Mouse (Mus musculus): Measurements from ENCODE around the gene Rnase4.

Rnase4 gene

DNA sequence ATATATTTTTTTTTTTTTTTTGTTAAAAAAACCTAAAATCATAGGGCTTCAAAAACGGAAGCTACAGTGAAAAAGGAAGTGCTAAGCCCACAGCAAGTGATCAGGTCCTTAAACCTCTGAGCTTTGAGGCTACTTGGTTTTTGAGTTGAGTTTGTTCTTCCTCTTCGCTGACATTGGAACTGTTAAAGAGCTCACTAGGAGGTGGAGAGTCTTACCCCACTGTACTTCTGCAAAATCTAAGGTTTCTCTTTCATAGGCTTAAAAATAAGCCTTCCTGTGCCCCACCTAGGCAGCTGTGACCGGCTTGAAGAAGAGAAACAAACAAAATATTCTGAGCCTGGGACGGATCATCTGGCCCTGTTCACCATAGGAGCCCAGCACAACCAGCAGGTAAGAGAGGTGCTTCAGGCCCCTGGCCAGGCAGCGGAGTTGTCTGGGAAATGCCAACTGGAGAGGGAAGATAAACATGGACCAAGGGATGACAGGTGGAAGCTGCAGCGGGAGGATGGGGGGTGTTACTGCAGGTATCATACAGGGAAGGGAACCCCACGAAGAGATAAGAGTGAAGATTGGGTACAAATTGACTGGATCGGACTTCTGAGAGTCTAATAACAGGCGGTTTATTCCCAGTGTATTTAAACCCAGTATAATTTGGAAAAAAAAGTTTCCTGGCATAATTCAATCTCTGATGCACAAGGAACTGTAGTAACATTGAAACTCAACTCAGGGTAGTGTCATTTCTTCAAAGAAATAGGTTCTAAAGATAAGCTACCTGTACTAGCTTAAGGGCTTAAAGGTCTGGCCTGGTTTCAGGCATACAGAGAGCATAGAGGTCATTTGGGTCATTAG lies 38.1 kb downstream of the Rnase4 start:
- DNase-seq (ENCODE audit: low spot score in 2 of 2) = no peak

GRCm38 (mm10) chr14:51129624-51129975 lies 38.7 kb downstream of the Rnase4 start:
- no peak for DNase-seq (ENCODE audit: low spot score in 2 of 2)

DNA sequence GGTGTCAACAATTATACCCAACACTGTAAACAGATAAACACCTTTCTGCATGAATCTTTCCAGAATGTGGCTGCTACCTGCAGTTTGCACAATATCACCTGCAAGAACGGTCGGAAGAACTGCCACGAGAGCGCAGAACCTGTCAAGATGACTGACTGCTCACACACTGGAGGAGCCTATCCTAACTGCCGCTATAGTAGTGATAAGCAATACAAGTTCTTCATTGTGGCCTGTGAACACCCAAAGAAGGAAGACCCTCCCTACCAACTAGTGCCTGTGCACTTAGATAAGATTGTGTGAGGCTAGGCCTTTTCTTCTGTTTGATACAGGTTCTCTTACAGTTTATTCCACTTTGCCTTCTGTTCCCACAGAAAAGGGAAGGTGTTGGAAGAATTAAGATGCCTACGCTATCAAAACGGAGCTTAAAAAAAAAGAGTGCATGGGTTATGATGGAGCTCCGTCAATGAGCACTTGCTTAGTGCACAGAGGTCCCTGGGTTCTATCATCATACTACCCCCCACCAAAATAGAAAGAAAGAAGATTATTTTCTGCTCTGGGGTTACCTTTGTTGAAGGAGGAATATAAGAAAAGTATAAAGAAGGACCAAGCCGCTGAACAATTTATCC lies 39.6 kb downstream of the Rnase4 start:
- DNase-seq (ENCODE audit: low spot score in 2 of 2) = no peak

GRCm38 (mm10) chr14:51131086-51131815 lies 40.4 kb downstream of the Rnase4 start:
- no peak for DNase-seq (ENCODE audit: low spot score in 2 of 2)

DNA sequence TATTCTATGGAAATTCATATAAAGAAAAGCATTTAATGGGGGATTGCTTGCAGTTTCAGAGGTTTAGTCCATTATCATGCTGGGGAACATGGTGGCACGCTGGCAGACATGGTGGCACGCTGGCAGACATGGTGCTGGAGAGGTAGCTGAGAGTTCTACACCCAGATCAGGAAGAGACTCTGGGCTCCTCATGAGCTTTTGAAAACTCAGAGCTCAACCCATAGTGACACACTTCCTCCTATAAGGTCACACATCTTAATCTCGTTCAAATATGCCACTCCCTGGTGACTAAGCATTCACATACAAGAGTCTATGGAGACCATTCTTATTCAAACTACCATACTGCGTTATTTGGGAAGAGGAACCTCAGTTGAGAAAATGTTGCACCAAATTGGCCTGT lies 41.5 kb downstream of the Rnase4 start:
- DNase-seq (ENCODE audit: low spot score in 2 of 2) = no peak

GRCm38 (mm10) chr14:51140342-51140741 lies 49.5 kb downstream of the Rnase4 start:
- no peak for DNase-seq (ENCODE audit: low spot score in 2 of 2)

DNA sequence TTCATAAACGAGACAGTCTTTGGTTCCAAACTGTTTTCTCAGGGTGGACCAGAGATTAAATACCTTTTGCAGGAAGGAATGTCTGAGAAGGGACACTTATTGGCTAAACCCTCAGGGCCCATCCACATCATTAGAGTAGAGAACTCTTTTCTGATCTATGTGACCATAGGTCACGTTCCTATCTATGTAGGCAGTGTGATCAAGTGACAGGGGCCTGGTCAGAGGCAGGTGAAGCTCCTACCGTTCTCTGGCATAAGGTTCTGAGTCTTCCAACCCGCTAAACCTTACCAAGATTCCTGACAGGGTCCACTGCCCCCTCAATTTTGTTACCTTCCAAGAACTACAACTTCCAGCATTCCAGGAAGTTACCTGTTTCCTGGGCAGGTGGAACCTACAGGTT lies 51.2 kb downstream of the Rnase4 start:
- DNase-seq (ENCODE audit: low spot score in 2 of 2) = no peak

DNA sequence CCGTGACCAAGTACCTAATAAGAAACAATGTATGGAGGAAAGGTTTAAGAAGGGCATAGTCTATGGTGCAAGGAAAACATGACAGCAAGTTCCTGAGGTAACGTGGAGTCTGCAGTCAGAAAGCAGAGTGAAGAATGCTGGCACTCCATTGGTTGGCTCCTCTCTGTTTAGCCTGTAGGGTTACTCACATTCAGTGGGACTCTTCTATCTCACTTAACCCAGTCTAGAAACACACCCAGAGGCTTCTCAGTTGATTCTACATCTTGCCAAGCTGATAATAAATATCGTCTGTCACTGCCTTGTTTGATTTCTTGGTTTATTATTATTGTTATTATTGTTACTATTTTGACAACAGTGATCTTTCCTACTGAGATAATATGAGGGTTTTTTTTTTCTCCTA lies 51.7 kb downstream of the Rnase4 start:
- no peak for DNase-seq (ENCODE audit: low spot score in 2 of 2)

DNA sequence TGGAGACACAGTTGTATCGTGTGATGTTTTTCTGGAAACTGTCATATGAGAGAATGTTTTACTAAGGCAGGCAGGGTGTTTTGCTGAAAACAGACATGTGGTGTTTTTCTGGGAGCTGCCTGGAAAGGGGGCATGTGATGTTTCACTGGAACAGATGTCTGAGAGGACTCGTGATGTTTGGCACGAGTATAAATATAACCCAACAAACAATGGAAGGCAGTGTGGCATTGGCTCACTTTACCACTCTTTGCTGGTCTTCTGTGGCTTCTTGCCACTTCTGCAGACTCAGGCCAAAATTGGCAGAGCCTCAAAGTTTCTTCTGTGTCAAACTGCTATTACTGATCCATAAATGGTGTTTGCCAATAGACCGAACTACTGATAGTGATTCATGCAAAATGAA lies 52.4 kb downstream of the Rnase4 start:
- DNase-seq (ENCODE audit: low spot score in 2 of 2) = peak in 1 of 2 experiments; percentile 32

- DNase-seq (ENCODE audit: low spot score in 2 of 2) = no peak
Measured at GRCm38 (mm10) chr14:51143937-51144336, 53.1 kb downstream of the Rnase4 start.

- DNase-seq (ENCODE audit: low spot score in 2 of 2) = no peak
Measured at GRCm38 (mm10) chr14:51144451-51144850, 53.6 kb downstream of the Rnase4 start.

DNA sequence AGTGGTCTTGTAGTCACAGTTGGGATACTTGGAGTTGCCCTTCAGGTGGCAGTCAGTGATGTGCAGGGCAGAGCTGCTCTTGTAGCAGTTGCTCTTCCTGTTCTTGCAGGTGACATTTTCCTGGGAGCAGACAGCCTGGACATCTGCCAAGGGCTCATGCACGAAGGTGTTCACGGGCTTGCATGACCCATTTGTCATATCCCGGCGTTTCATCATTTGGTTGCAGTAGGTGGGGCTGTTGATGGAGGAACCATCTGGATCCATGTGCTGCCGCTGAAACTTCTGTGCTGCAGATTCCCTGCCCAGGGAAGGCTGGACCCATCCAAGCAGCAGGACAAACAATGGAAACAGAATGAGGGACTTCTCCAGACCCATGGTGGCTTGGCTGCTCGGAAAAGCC lies 54.6 kb downstream of the Rnase4 start:
- no peak for DNase-seq (ENCODE audit: low spot score in 2 of 2)

GRCm38 (mm10) chr14:51146685-51147084 lies 55.8 kb downstream of the Rnase4 start, which contains the start of gene Rnase1:
Gene Rnase1 (minus strand): TSS chr14:51146785.
- DNase-seq (ENCODE audit: low spot score in 2 of 2) = no peak

- DNase-seq (ENCODE audit: low spot score in 2 of 2) = no peak
Measured at GRCm38 (mm10) chr14:51148006-51148405, 57.1 kb downstream of the Rnase4 start.

DNA sequence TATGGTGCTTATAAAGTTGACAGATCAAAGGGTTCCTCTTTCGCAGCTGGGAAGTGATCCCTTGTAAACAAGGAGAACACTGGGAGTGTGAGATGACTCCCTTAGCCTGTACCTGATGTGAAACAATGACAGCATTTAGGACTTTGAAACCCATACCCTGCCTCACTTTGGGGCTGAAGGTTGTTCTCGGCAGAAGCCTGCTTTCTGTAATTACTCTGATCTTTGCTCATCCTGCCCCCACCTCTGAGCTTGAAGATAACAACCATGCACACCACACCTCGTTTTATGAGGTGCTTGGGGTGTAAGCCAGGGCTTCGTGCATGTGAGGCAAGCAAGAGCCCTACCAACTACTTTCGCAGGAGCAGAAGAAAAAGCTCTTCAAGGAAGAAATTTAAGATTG lies 58.3 kb downstream of the Rnase4 start:
- DNase-seq (ENCODE audit: low spot score in 2 of 2) = no peak

DNA sequence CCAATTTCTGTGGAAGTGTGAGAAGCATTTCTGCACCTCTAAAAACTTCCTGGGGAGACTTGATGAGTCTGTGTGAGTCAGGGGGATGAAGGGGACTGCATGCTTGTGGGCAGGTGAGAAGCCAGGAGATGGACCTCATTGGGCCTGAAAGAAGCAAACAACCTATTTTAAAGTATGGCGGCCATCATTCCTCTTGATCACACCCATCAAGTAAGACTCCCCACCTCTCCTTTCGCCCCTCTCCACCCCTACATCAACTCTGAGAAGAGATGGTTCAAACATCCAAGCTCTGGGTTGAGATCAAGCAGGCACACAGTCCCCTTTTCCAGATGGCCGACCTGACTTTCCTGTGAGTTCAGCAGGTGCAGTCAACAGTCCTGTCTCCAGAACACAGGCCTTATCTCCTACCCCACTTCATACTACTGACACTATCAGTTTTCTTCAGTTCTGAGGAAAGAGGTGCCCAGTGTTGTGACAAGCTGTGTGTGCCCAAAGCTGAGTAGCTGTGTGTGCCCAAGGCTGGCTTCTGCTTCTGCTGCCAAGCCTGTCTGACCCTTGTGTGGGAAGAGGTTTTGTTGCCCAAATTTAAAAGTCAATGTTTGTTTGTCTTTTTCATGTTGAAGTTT lies 59.4 kb downstream of the Rnase4 start:
- DNase-seq (ENCODE audit: low spot score in 2 of 2) = no peak

GRCm38 (mm10) chr14:51152249-51152870 lies 61.5 kb downstream of the Rnase4 start:
- DNase-seq (ENCODE audit: low spot score in 2 of 2) = no peak
